Mouse (Mus musculus) liver, postnatal 0 days (tissue): ENCODE results near the gene Bckdhb. TPM values are rescaled to one million over a fixed set of nuclear protein-coding genes. Genes with fewer than 3 reads are reported as not detected.

ENCODE experiments used
- ATAC-seq: fragments of 200-750 bp; cut with Nextera tagmentation; 2 replicates; pipeline ENCODE4 v1.8.0; 2017; ENCODE audit warnings: mild to moderate bottlenecking, moderate library complexity
- DNase-seq: peaks from one replicate; pipeline ENCODE4 v3.0.0-alpha.2; 2016
- H3K27ac ChIP-seq: fragments of 300-500 bp; sonication (generic); 2 replicates; pipeline ENCODE4 v1.5.1; 2014; ENCODE audit warnings: antibody characterized with exemption, moderate library complexity, mild to moderate bottlenecking, low read depth
- H3K27me3 ChIP-seq: fragments of 300-500 bp; sonication (generic); 2 replicates; pipeline ENCODE4 v1.6.1; 2014; ENCODE audit warnings: low read length, control low read depth, mixed read lengths; ENCODE audit not compliant: insufficient read depth
- H3K36me3 ChIP-seq: fragments of 300-500 bp; sonication (generic); replicated peaks from 2 replicates; pipeline ENCODE4 v1.6.1; 2014; ENCODE audit warnings: mild to moderate bottlenecking, control low read depth, low read length, moderate library complexity, mixed read lengths; ENCODE audit not compliant: insufficient read depth
- H3K4me1 ChIP-seq: fragments of 300-500 bp; sonication (generic); 2 replicates; pipeline ENCODE4 v1.6.1; 2014; ENCODE audit warnings: antibody characterized with exemption, mild to moderate bottlenecking, control low read depth; ENCODE audit not compliant: insufficient read depth
- H3K4me2 ChIP-seq: fragments of 300-500 bp; sonication (generic); 2 replicates; pipeline ENCODE4 v1.6.1; 2014; ENCODE audit warnings: low read depth, mild to moderate bottlenecking, low read length, moderate library complexity, mixed read lengths
- H3K4me3 ChIP-seq: fragments of 300-500 bp; sonication (generic); 2 replicates; pipeline ENCODE4 v1.5.1; 2014; ENCODE audit warnings: low read depth, low read length
- H3K9ac ChIP-seq: fragments of 300-500 bp; sonication (generic); replicated peaks from 2 replicates; pipeline ENCODE4 v1.6.1; 2014; ENCODE audit warnings: mild to moderate bottlenecking, moderate library complexity
- H3K9me3 ChIP-seq: fragments of 300-500 bp; sonication (generic); 2 replicates; pipeline ENCODE4 v1.6.1; 2016; ENCODE audit warnings: mild to moderate bottlenecking, control low read depth, low read length, mixed read lengths
- CTCF ChIP-seq: sonication (generic); IDR thresholded peaks from 2 replicates; pipeline ENCODE4 v1.5.1; 2016; ENCODE audit warnings: antibody characterized with exemption, low read depth
- EP300 ChIP-seq: IDR thresholded peaks from 2 replicates; pipeline ENCODE4 v1.6.1; 2016; ENCODE audit warnings: antibody characterized with exemption, low read depth, mild to moderate bottlenecking
- WGBS: fragments of 180-500 bp; shearing (Covaris S2); extraction: QIAGEN DNeasy Blood & Tissue Kit; methylation state at CpG from one replicate; pipeline ENCODE4 v1.1.7; 2014; ENCODE audit not compliant: insufficient replicate concordance; 5-methylcytosine and 5-hydroxymethylcytosine counted together
- polyA plus RNA-seq: library from polyadenylated mRNA; unstranded; fragments of >200 nt; fragmentation: Nextera tagmentation; extraction: Ambion mirVana; gene quantifications from 2 replicates; pipeline ENCODE4 v1.2.1, GENCODE M21; 2015

Gene Bckdhb
- polyA plus RNA-seq, 1 experiment from 2014 or later = 123 TPM

DNA sequence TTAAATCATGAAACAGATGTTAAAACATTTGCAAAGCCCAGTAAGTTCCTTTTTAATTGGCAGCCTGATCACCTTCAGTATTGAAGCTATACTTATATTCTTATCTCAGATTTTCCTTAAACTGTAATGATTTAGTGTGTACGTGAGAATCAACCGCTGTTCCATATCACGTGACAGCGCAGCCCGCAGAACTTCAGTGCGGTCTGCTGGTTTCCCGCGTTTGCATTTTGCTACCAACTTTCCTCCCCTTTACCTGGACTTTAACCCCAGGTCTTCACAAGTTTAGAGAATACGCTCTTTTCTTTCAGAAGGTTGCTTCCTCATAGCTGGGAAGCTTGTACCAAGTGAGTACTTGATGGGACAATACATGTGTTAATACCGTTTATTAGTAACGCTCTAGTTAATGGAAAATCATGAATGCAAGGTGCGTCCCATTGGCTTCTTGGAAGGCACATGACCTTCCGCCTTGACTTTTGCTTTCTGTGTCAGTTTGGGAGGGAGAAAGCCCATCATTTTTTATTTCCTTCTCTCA, 171.6 kb downstream of the Bckdhb start:
- Histone ChIP-seq H3K4me1 (no peaks in the 10 kb centered on the region), H3K27me3 (no peaks in the 10 kb centered on the region), H3K4me3 (no peak overlapping the region), H3K9me3 (no peaks in the 10 kb centered on the region), H3K9ac (no peak overlapping the region), H3K36me3 (no peaks in the 10 kb centered on the region), H3K4me2 (no peak overlapping the region), H3K27ac (no peak overlapping the region)
- ATAC-seq (no peak), DNase-seq (no peak)
- TF ChIP-seq CTCF (no peak), EP300 (no peak)
- 89% methylated on average over 13 of the region's 13 CpGs for WGBS

DNA sequence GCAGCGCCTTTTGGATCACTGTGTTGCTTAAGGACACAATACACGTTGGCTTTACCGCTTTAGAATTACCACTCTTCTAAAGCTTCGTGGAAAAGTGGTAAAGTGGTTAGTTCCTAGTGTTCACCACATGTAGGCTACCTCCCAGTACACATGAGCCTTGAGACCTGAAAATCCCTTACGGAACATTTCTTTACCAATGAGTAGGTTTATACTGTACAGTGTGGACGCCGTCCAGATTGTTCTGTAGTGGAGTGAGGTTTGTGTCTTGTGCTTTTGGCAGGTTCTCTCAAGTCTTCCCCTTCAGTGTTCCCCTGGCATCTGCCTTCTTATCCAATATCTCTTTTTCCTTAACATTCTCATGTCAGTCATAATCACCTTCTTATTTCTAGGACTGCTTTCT, 178.4 kb downstream of the Bckdhb start:
- Histone ChIP-seq H3K4me3 (no peak overlapping the region), H3K27ac (no peak overlapping the region), H3K4me1 (no peaks in the 10 kb centered on the region), H3K4me2 (no peak overlapping the region), H3K9ac (no peak overlapping the region), H3K27me3 (no peaks in the 10 kb centered on the region), H3K36me3 (no peaks in the 10 kb centered on the region), H3K9me3 (no peaks in the 10 kb centered on the region)
- 90% methylated on average over 7 of the region's 7 CpGs for WGBS
- DNase-seq = no peak
- TF ChIP-seq EP300 (no peak), CTCF (no peak)
- ATAC-seq = no peak

DNA sequence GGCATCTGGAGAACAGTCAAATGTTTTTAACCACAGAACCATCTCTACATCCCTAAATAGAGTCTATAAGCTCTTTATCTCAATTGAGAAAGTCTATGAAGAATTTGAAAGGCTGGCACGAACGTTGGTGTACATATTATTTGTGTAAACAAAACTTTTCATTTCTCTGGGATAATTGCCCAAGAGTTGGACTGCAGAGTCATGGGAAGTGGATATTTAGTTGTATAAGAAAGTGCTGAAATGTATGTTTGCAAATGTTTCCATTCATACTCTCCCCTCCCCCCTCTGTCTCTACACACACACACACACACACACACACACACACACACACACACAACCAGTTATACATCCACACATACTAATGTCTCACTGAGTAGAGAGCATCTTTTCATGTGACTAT, 181.5 kb downstream of the Bckdhb start:
- no peak overlapping the region for H3K9ac ChIP-seq
- ATAC-seq = no peak
- no peak overlapping the region for H3K4me2 ChIP-seq
- no peaks in the 10 kb centered on the region for H3K36me3 ChIP-seq
- WGBS = 78% methylated on average over 2 of the region's 2 CpGs
- peaks cover 3% of the 10 kb centered on the region; the same call in 1 of the 2 replicates for H3K4me1 ChIP-seq
- H3K9me3 ChIP-seq = no peaks in the 10 kb centered on the region
- H3K4me3 ChIP-seq = no peak overlapping the region
- no peaks in the 10 kb centered on the region for H3K27me3 ChIP-seq
- no peak for TF ChIP-seq CTCF
- TF ChIP-seq EP300 = no peak
- no peak for DNase-seq
- no peak overlapping the region for H3K27ac ChIP-seq

DNA sequence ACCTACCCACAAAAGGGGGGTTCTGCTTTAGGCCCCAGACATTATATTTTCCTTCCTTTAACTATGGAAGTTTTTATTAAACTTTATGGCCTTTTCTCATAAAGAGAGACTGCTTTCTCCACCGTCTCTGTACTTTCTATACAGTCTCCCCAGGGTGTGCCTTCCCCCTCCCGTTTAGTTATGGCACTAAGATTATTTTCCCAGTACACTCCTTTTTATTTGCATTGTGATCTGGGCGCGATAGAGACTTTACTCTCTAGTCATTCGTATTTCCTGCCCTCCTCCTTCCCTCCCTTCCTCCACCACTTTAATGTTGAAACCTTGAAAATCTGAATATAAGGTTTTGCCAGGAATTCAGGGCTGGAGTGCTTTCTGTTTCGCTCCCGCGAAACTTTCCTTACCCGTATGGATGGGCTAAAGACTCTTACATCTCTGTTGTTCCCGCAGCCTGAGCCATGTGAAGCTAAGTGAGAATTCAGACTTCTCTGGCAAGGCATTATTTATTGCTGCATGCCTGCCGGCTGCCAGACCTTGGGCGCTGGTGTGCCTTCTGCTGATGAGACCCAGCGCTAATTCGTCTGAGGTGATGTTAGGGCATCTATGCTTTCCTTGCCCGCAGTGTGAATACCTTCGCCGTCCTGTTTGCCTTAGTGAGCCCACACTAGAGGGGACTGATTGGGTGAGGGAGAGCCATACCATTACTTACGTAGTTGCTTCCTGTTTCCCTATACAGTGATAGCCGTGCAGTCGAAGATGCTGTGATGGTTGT, 182.3 kb downstream of the Bckdhb start:
- no peak for TF ChIP-seq CTCF
- TF ChIP-seq EP300 = no peak
- Histone ChIP-seq H3K9me3 (no peaks in the 10 kb centered on the region), H3K4me3 (no peak overlapping the region), H3K27me3 (no peaks in the 10 kb centered on the region), H3K27ac (no peak overlapping the region), H3K36me3 (no peaks in the 10 kb centered on the region), H3K4me2 (no peak overlapping the region), H3K9ac (no peak overlapping the region), H3K4me1 (peaks cover 3% of the 10 kb centered on the region; the same call in 1 of the 2 replicates)
- ATAC-seq (no peak), DNase-seq (no peak)
- 76% methylated on average over 20 of the region's 20 CpGs for WGBS

DNA sequence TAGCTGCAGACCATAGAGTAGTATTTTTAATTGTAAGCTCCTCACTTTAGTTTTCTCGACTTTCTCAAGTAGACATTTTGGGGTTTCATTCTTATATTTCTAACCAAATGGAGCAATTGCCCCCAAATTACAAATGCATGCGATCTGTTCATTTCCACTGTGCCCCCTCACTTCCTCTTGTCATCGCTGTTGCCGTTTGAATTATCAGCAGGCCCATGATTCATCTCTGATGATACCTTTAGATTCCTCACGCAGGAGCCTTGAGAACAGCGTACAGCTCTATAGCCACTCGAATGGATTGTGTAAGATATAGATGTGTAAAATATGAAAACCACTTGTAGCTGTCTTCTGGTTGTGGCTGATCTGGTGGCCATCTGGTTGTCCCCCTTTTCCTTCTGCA, 183.6 kb downstream of the Bckdhb start:
- Histone ChIP-seq H3K36me3 (no peaks in the 10 kb centered on the region), H3K4me2 (no peak overlapping the region), H3K9me3 (no peaks in the 10 kb centered on the region), H3K27me3 (no peaks in the 10 kb centered on the region), H3K9ac (no peak overlapping the region), H3K4me3 (no peak overlapping the region), H3K27ac (no peak overlapping the region), H3K4me1 (peaks cover 5% of the 10 kb centered on the region; the same call in 1 of the 2 replicates)
- no peak for TF ChIP-seq CTCF
- no peak for TF ChIP-seq EP300
- DNase-seq (no peak), ATAC-seq (no peak)
- WGBS = 73% methylated on average over 7 of the region's 7 CpGs

DNA sequence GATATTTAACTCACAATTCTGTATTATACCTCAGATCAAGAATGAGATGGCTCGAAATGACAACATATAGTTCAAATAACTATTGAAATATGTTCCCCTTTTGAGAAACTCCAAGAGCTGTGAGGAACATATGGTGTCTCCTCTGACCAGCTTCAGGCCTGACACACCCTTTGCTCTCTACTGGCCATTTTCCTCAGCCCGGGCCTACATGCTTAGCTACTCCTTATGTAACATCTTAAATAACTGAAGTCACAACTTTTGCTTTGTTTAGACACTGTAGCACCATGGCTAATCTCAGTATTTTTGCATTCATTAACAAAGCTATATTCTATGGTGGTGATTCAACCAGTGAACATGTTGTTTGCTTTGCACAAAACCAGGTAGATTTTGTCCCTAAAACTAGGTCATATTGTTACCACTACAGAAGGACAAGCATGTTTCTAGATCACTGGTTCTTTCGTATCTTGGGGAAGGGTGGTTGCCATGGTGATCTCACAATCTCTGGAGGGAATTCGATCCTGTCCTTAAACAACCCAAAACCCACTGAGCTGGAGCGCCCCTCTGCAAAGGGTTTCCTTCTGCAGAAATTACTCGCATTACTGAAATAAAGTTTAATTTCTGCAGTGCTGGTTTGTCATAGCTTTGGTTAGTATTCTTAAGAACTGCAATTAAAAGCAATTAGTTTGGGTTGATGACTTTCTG, 185.0 kb downstream of the Bckdhb start:
- WGBS = 66% methylated on average over 6 of the region's 6 CpGs
- Histone ChIP-seq H3K9me3 (no peaks in the 10 kb centered on the region), H3K4me2 (no peak overlapping the region), H3K9ac (no peak overlapping the region), H3K4me1 (peaks cover 5% of the 10 kb centered on the region; the same call in 1 of the 2 replicates), H3K36me3 (no peaks in the 10 kb centered on the region), H3K27me3 (no peaks in the 10 kb centered on the region), H3K4me3 (no peak overlapping the region), H3K27ac (no peak overlapping the region)
- DNase-seq (no peak), ATAC-seq (no peak)
- TF ChIP-seq EP300 (no peak), CTCF (no peak)
